Mouse (Mus musculus) brain, embryonic 14.5 days (tissue): ENCODE results near the gene Pgap2.

Source experiments
- CTCF ChIP-seq: fragments of 200-500 bp; IDR thresholded peaks from 2 replicates; pipeline ENCODE4 v1.5.1; 2012; ENCODE audit warnings: inconsistent platforms, mild to moderate bottlenecking, moderate library complexity, borderline replicate concordance; ENCODE audit not compliant: insufficient read depth, insufficient read length; ENCODE audit errors: extremely low read depth
- POLR2A ChIP-seq: fragments of 200-500 bp; IDR thresholded peaks from 2 replicates; pipeline ENCODE4 v1.6.1; 2012; ENCODE audit warnings: mild to moderate bottlenecking, inconsistent platforms, borderline replicate concordance; ENCODE audit not compliant: poor library complexity, insufficient read depth, insufficient read length, severe bottlenecking; ENCODE audit errors: extremely low read depth

GRCm38 (mm10) chr7:102267601-102268394 is 57.8 kb downstream of the Pgap2 start, which contains the start of gene Stim1:
- TF ChIP-seq POLR2A (no peak), CTCF (no peak)
